Mouse (Mus musculus) erythroblast, embryonic 14.5 days (primary cell): ENCODE measurements around the gene Fli1. TPM values are rescaled to one million over a fixed set of nuclear protein-coding genes. Genes with fewer than 3 reads are reported as not detected.

Experiments
- H3K27me3 ChIP-seq: 2 replicates; pipeline ENCODE4 v1.6.1; 2012; ENCODE audit warnings: inconsistent platforms; ENCODE audit not compliant: control insufficient read depth
- H3K36me3 ChIP-seq: 2 replicates; pipeline ENCODE4 v1.6.1; 2012; ENCODE audit warnings: mild to moderate bottlenecking, inconsistent platforms; ENCODE audit not compliant: control insufficient read depth
- H3K4me1 ChIP-seq: 2 replicates; pipeline ENCODE4 v1.6.1; 2012; ENCODE audit warnings: inconsistent platforms; ENCODE audit not compliant: control insufficient read depth
- H3K4me3 ChIP-seq: replicated peaks from 2 replicates; pipeline ENCODE3; 2012; ENCODE audit warnings: moderate library complexity, mild to moderate bottlenecking, inconsistent platforms
- H3K9me3 ChIP-seq: 2 replicates; pipeline ENCODE4 v1.6.1; 2012; ENCODE audit warnings: low read length, inconsistent platforms, mixed read lengths; ENCODE audit not compliant: control insufficient read depth
- GATA1 ChIP-seq: IDR thresholded peaks from 2 replicates; pipeline ENCODE4 v1.6.1; 2012; ENCODE audit warnings: low read length, inconsistent platforms, mixed read lengths
- TAL1 ChIP-seq: IDR thresholded peaks from 3 replicates; pipeline ENCODE4 v1.6.1; 2012; ENCODE audit warnings: low read length, inconsistent platforms, mixed read lengths
- polyA plus RNA-seq: library from polyadenylated mRNA; stranded (reverse); fragments of >175 nt; gene quantifications from 2 replicates; pipeline ENCODE4 v1.2.3, GENCODE M21; 2012

Fli1 gene
- polyA plus RNA-seq = 0.04 and 0.05 TPM in 2 replicates

GRCm38 (mm10) chr9:32542212-32543039 lies at the start of gene Fli1:
Gene Fli1, minus strand, starts transcription at chr9:32542861.
- no peaks in the 10 kb centered on the region for H3K36me3 ChIP-seq
- no peaks in the 10 kb centered on the region; the same call in 1 of the 2 replicates for H3K4me1 ChIP-seq
- TF ChIP-seq TAL1 = no peak
- TF ChIP-seq GATA1 = no peak
- H3K9me3 ChIP-seq = no peaks in the 10 kb centered on the region; the same call in 1 of the 2 replicates
- peaks cover 95% of the 10 kb centered on the region for H3K27me3 ChIP-seq
- H3K4me3 ChIP-seq = no peak within 1 kb of the TSS

GRCm38 (mm10) chr9:32591732-32592582 lies 49.3 kb upstream of the Fli1 start:
- no peak overlapping the region for H3K4me3 ChIP-seq
- peaks cover 5% of the 10 kb centered on the region for H3K4me1 ChIP-seq
- no peak for TF ChIP-seq TAL1
- no peak for TF ChIP-seq GATA1
- no peaks in the 10 kb centered on the region for H3K9me3 ChIP-seq
- no peaks in the 10 kb centered on the region for H3K36me3 ChIP-seq
- peaks cover 12% of the 10 kb centered on the region for H3K27me3 ChIP-seq

GRCm38 (mm10) chr9:32590571-32590970 lies 47.9 kb upstream of the Fli1 start:
- Histone ChIP-seq H3K36me3 (no peaks in the 10 kb centered on the region), H3K27me3 (peaks cover 12% of the 10 kb centered on the region), H3K4me1 (peaks cover 3% of the 10 kb centered on the region), H3K4me3 (no peak overlapping the region), H3K9me3 (no peaks in the 10 kb centered on the region)
- TF ChIP-seq TAL1 (no peak), GATA1 (no peak)

- Histone ChIP-seq H3K4me1 (peaks cover 3% of the 10 kb centered on the region), H3K36me3 (no peaks in the 10 kb centered on the region), H3K9me3 (no peaks in the 10 kb centered on the region), H3K27me3 (peaks cover 12% of the 10 kb centered on the region), H3K4me3 (no peak overlapping the region)
- TF ChIP-seq TAL1 (no peak), GATA1 (no peak)
Observed at GRCm38 (mm10) chr9:32589900-32590299, 47.2 kb upstream of the Fli1 start.

- no peaks in the 10 kb centered on the region for H3K36me3 ChIP-seq
- TF ChIP-seq GATA1 (no peak), TAL1 (no peak)
- no peaks in the 10 kb centered on the region for H3K4me1 ChIP-seq
- H3K9me3 ChIP-seq = no peaks in the 10 kb centered on the region
- peaks cover 3% of the 10 kb centered on the region; the same call in 1 of the 2 replicates for H3K27me3 ChIP-seq
- H3K4me3 ChIP-seq = no peak overlapping the region
Observed at GRCm38 (mm10) chr9:32585357-32585756, 42.7 kb upstream of the Fli1 start.

- Histone ChIP-seq H3K4me1 (no peaks in the 10 kb centered on the region), H3K27me3 (peaks cover 3% of the 10 kb centered on the region; the same call in 1 of the 2 replicates), H3K36me3 (no peaks in the 10 kb centered on the region), H3K4me3 (no peak overlapping the region), H3K9me3 (no peaks in the 10 kb centered on the region)
- TF ChIP-seq TAL1 (no peak), GATA1 (no peak)
Observed at GRCm38 (mm10) chr9:32583905-32584304, 41.2 kb upstream of the Fli1 start.

GRCm38 (mm10) chr9:32581851-32582573 lies 39.4 kb upstream of the Fli1 start:
- Histone ChIP-seq H3K4me1 (no peaks in the 10 kb centered on the region), H3K4me3 (no peak overlapping the region), H3K9me3 (no peaks in the 10 kb centered on the region), H3K27me3 (peaks cover 3% of the 10 kb centered on the region; the same call in 1 of the 2 replicates), H3K36me3 (no peaks in the 10 kb centered on the region)
- TF ChIP-seq GATA1 (no peak), TAL1 (no peak)

- no peak for TF ChIP-seq GATA1
- TF ChIP-seq TAL1 = no peak
- Histone ChIP-seq H3K27me3 (peaks cover 3% of the 10 kb centered on the region; the same call in 1 of the 2 replicates), H3K9me3 (no peaks in the 10 kb centered on the region), H3K36me3 (no peaks in the 10 kb centered on the region), H3K4me3 (no peak overlapping the region), H3K4me1 (no peaks in the 10 kb centered on the region)
Observed at GRCm38 (mm10) chr9:32578411-32578810, 35.8 kb upstream of the Fli1 start.
